Mouse (Mus musculus): ENCODE measurements around the gene Ufsp1. TPM values are rescaled to one million over a fixed set of nuclear protein-coding genes. Genes with fewer than 3 reads are reported as not detected.

The Ufsp1 gene
- polyA plus RNA-seq, 1 experiment from 2014 or later = 8.4 TPM

- Histone ChIP-seq H3K36me3 (peaks cover 7% of the 10 kb centered on the region), H3K4me2 (peak within 1 kb of the TSS; percentile 100), H3K27me3 (peaks cover 20% of the 10 kb centered on the region), H3K4me3 (replicated peaks) (peak within 1 kb of the TSS; percentile 83), H3K9me3 (replicated peaks) (no peaks in the 10 kb centered on the region), H3K27ac (peak within 1 kb of the TSS; percentile 100), H3K9ac (peak within 1 kb of the TSS; percentile 94), H3K4me1 (replicated peaks) (peaks cover 56% of the 10 kb centered on the region)
- DNase-seq (peak; percentile 32), ATAC-seq (ENCODE audit: low read depth) (no peak)
- WGBS (ENCODE audit: insufficient replicate concordance) = 2% methylated on average over 40 of the region's 40 CpGs
Measured at GRCm38 (mm10) chr5:137287032-137287952, 7.1 kb upstream of the Ufsp1 start, which contains the start of gene Ache. Gene Ache (plus strand): TSS chr5:137287519.

DNA sequence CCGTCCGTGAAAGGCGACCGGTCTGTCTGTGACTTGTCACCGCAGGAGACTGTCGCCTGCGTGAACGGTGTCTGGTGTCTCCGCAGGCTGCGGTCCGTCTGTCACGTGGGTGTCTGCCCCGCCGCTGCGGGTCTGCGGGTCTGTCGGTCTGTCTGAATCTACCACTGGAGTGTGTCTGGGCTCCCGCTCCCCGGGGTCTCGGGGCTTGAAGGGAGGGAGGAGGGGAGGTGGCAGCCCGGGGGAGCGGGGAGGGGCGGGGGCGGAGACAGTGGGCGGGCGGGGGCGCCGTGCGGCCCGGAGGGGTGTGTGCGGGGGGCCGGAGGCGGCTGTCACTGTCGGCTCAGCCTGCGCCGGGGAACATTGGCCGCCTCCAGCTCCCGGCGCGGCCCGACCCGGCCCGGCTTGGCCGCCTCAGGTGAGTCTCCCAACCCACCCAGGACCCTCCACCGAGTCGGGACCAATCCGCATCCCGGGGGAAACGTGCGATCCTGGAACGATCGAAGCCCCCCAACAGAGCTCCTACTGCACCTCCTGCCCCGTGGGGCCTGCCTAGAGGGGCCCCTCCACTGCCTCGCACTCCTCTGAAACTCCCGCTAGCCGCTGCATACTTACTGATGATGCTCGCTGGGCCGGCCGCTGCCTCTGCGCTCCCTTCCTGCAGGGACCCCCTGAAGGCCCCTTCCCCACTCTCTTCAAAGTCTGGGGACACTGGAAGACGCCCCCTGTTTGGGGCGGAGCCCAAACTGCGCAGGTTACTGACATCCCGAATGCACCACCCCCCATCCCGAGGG is 6.3 kb upstream of the Ufsp1 start:
- Histone ChIP-seq H3K36me3 (peaks cover 7% of the 10 kb centered on the region), H3K9me3 (replicated peaks) (no peaks in the 10 kb centered on the region), H3K27ac (peak overlapping the region; percentile 100), H3K4me1 (replicated peaks) (peaks cover 65% of the 10 kb centered on the region), H3K9ac (peak overlapping the region; percentile 94), H3K4me2 (peak overlapping the region; percentile 100), H3K27me3 (peaks cover 20% of the 10 kb centered on the region), H3K4me3 (replicated peaks) (peak overlapping the region; percentile 83)
- no peak for ATAC-seq (ENCODE audit: low read depth)
- DNase-seq = peak; percentile 51
- under 1% methylated on average over 59 of the region's 65 CpGs for WGBS (ENCODE audit: insufficient replicate concordance)

- ATAC-seq (ENCODE audit: low read depth) (peak; percentile 35), DNase-seq (peak; percentile 65)
- Histone ChIP-seq H3K9me3 (replicated peaks) (no peaks in the 10 kb centered on the region), H3K4me2 (peak overlapping the region; percentile 100), H3K4me1 (replicated peaks) (peaks cover 73% of the 10 kb centered on the region), H3K9ac (peak overlapping the region; percentile 94), H3K4me3 (replicated peaks) (peak overlapping the region; percentile 83), H3K27ac (peak overlapping the region; percentile 100), H3K27me3 (peaks cover 20% of the 10 kb centered on the region), H3K36me3 (peaks cover 7% of the 10 kb centered on the region)
- 1% methylated on average over 25 of the region's 25 CpGs for WGBS (ENCODE audit: insufficient replicate concordance)
Measured at GRCm38 (mm10) chr5:137288999-137289470, 5.4 kb upstream of the Ufsp1 start.

- peaks cover 20% of the 10 kb centered on the region for H3K27me3 ChIP-seq
- H3K4me3 ChIP-seq (replicated peaks) = peak overlapping the region; percentile 83
- peak overlapping the region; percentile 100 for H3K27ac ChIP-seq
- peak; percentile 78 for ATAC-seq (ENCODE audit: low read depth)
- no peaks in the 10 kb centered on the region for H3K9me3 ChIP-seq (replicated peaks)
- peaks cover 8% of the 10 kb centered on the region for H3K36me3 ChIP-seq
- peak; percentile 93 for DNase-seq
- peak overlapping the region; percentile 94 for H3K9ac ChIP-seq
- WGBS (ENCODE audit: insufficient replicate concordance) = 12% methylated on average over 13 of the region's 13 CpGs
- H3K4me1 ChIP-seq (replicated peaks) = peaks cover 79% of the 10 kb centered on the region
- peak overlapping the region; percentile 100 for H3K4me2 ChIP-seq
Measured at GRCm38 (mm10) chr5:137289591-137290365, 4.7 kb upstream of the Ufsp1 start.

GRCm38 (mm10) chr5:137290677-137291076 is 3.8 kb upstream of the Ufsp1 start:
- peak overlapping the region; percentile 83 for H3K4me3 ChIP-seq (replicated peaks)
- peak; percentile 67 for ATAC-seq (ENCODE audit: low read depth)
- 12% methylated on average over 15 of the region's 15 CpGs for WGBS (ENCODE audit: insufficient replicate concordance)
- H3K36me3 ChIP-seq = peaks cover 17% of the 10 kb centered on the region
- peak overlapping the region; percentile 100 for H3K4me2 ChIP-seq
- H3K27me3 ChIP-seq = peaks cover 20% of the 10 kb centered on the region
- peak overlapping the region; percentile 100 for H3K27ac ChIP-seq
- H3K9me3 ChIP-seq (replicated peaks) = no peaks in the 10 kb centered on the region
- peaks cover 88% of the 10 kb centered on the region for H3K4me1 ChIP-seq (replicated peaks)
- H3K9ac ChIP-seq = peak overlapping the region; percentile 88
- DNase-seq = peak; percentile 91

DNA sequence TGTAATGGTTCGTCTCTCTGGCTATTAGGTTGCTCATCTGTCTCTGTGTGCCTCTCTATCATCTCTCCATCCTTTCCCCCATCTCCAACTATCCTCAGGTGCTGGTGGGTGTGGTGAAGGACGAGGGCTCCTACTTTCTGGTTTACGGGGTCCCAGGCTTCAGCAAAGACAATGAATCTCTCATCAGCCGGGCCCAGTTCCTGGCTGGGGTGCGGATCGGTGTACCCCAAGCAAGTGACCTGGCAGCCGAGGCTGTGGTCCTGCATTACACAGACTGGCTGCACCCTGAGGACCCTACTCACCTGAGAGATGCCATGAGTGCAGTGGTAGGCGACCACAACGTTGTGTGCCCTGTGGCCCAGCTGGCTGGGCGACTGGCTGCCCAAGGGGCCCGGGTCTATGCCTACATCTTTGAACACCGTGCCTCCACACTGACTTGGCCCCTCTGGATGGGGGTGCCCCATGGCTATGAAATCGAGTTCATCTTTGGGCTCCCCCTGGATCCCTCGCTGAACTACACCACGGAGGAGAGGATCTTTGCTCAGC is 3.0 kb upstream of the Ufsp1 start:
- Histone ChIP-seq H3K27ac (peak overlapping the region; percentile 100), H3K9ac (peak overlapping the region; percentile 88), H3K36me3 (peaks cover 25% of the 10 kb centered on the region), H3K4me3 (replicated peaks) (peak overlapping the region; percentile 83), H3K4me1 (replicated peaks) (peaks cover 93% of the 10 kb centered on the region), H3K27me3 (peaks cover 20% of the 10 kb centered on the region), H3K9me3 (replicated peaks) (no peaks in the 10 kb centered on the region), H3K4me2 (peak overlapping the region; percentile 100)
- DNase-seq = no peak
- WGBS (ENCODE audit: insufficient replicate concordance) = 72% methylated on average over 15 of the region's 15 CpGs
- ATAC-seq (ENCODE audit: low read depth) = no peak

GRCm38 (mm10) chr5:137293282-137293681 is 1.1 kb upstream of the Ufsp1 start:
- Histone ChIP-seq H3K27me3 (peaks cover 7% of the 10 kb centered on the region), H3K9me3 (replicated peaks) (no peaks in the 10 kb centered on the region), H3K4me2 (peak overlapping the region; percentile 100), H3K4me1 (replicated peaks) (peaks cover 80% of the 10 kb centered on the region), H3K9ac (peak overlapping the region; percentile 88), H3K36me3 (peaks cover 43% of the 10 kb centered on the region), H3K27ac (peak overlapping the region; percentile 100), H3K4me3 (replicated peaks) (peak overlapping the region; percentile 83)
- under 1% methylated on average over 15 of the region's 15 CpGs for WGBS (ENCODE audit: insufficient replicate concordance)
- peak; percentile 45 for ATAC-seq (ENCODE audit: low read depth)
- peak; percentile 87 for DNase-seq

DNA sequence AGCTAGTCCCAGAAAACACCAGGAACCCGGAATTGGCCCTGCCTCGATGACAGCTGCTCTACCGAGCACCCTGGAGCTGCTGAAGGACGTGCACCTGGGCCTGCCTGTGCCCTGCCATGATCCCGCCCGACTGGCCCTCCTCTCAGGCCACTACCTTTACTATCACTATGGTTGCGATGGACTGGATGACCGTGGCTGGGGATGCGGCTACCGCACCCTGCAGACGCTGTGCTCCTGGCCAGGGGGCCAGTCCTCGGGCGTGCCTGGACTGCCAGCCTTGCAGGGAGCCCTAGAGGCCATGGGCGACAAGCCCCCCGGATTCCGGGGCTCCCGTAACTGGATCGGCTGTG is 290 bp downstream of the Ufsp1 start:
- Histone ChIP-seq H3K9ac (peak overlapping the region; percentile 88), H3K4me2 (peak overlapping the region; percentile 100), H3K4me3 (replicated peaks) (peak overlapping the region; percentile 83), H3K4me1 (replicated peaks) (peaks cover 69% of the 10 kb centered on the region), H3K9me3 (replicated peaks) (no peaks in the 10 kb centered on the region), H3K36me3 (peaks cover 57% of the 10 kb centered on the region), H3K27ac (peak overlapping the region; percentile 100), H3K27me3 (no peaks in the 10 kb centered on the region)
- ATAC-seq (ENCODE audit: low read depth) (peak; percentile 19), DNase-seq (no peak)
- 7% methylated on average over 18 of the region's 18 CpGs for WGBS (ENCODE audit: insufficient replicate concordance)

- Histone ChIP-seq H3K27me3 (no peaks in the 10 kb centered on the region), H3K4me2 (peak overlapping the region; percentile 100), H3K4me1 (replicated peaks) (peaks cover 64% of the 10 kb centered on the region), H3K9ac (peak overlapping the region; percentile 88), H3K4me3 (replicated peaks) (peak overlapping the region; percentile 83), H3K27ac (peak overlapping the region; percentile 100), H3K36me3 (peaks cover 63% of the 10 kb centered on the region), H3K9me3 (replicated peaks) (no peaks in the 10 kb centered on the region)
- WGBS (ENCODE audit: insufficient replicate concordance) = 73% methylated on average over 9 of the region's 9 CpGs
- DNase-seq = no peak
- ATAC-seq (ENCODE audit: low read depth) = no peak
Measured at GRCm38 (mm10) chr5:137295296-137295695, 867 bp downstream of the Ufsp1 start.

DNA sequence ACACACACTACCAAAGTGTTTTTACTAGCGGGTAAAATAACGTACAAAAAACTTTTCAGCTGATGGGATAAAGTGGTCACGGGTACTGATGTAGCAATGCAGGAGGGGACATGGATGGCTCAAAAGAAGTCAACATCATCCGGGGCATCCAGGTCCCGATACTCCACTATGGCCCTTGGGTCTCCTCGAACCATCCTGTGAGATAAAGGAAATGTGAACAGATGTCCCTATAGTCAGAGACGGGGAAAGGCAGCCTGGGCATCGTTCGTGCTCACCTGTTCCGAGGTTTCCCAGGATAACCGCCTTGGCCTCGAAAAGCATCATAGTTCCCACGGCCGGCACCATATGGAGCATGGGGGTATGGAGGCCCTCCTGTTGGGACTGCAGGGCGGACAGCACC is 1.3 kb downstream of the Ufsp1 start:
- Histone ChIP-seq H3K4me3 (replicated peaks) (peak overlapping the region; percentile 83), H3K4me2 (peak overlapping the region; percentile 100)
- WGBS (ENCODE audit: insufficient replicate concordance) = 87% methylated on average over 15 of the region's 15 CpGs

More for the DNA sequence above, 1.3 kb downstream of the Ufsp1 start:
- Histone ChIP-seq H3K27ac (peak overlapping the region; percentile 100), H3K9me3 (replicated peaks) (no peaks in the 10 kb centered on the region), H3K4me1 (replicated peaks) (peaks cover 60% of the 10 kb centered on the region), H3K36me3 (peaks cover 67% of the 10 kb centered on the region), H3K9ac (peak overlapping the region; percentile 88), H3K27me3 (no peaks in the 10 kb centered on the region)
- DNase-seq = no peak
- ATAC-seq (ENCODE audit: low read depth) = no peak

Measured in liver, embryonic 13.5 days (tissue).